Mouse (Mus musculus): ENCODE data around the gene Usp38. TPM values are rescaled to one million over a fixed set of nuclear protein-coding genes. Genes with fewer than 3 reads are reported as not detected.

The Usp38 gene
- total RNA-seq, 2 experiments from 2014 or later = 22.7 to 22.8 TPM

- DNase-seq (ENCODE audit: low spot score in 2 of 2) = no peak
- intact Hi-C loops (cut with DNase I) = no loop called here
Observed at GRCm38 (mm10) chr8:80969423-80969822, 45.3 kb downstream of the Usp38 start.

GRCm38 (mm10) chr8:80963095-80963494, 51.6 kb downstream of the Usp38 start:
- DNase-seq (ENCODE audit: low spot score in 2 of 2) = no peak
- intact Hi-C loops (cut with DNase I) = no loop called here

- intact Hi-C loops (cut with DNase I) = no loop called here
- no peak for DNase-seq (ENCODE audit: low spot score in 2 of 2)
Observed at GRCm38 (mm10) chr8:80962592-80962983, 52.1 kb downstream of the Usp38 start.

GRCm38 (mm10) chr8:80961937-80962591, 52.7 kb downstream of the Usp38 start:
- intact Hi-C loops (cut with DNase I) = no loop called here
- peak in 1 of 2 experiments; percentile 22 for DNase-seq (ENCODE audit: low spot score in 2 of 2)

GRCm38 (mm10) chr8:80961070-80961609, 53.6 kb downstream of the Usp38 start:
- DNase-seq (ENCODE audit: low spot score in 2 of 2) = no peak
- intact Hi-C loops (cut with DNase I) = no loop called here

GRCm38 (mm10) chr8:80959588-80960268, 55.0 kb downstream of the Usp38 start:
- no peak for DNase-seq (ENCODE audit: low spot score in 2 of 2)
- intact Hi-C loops (cut with DNase I) = no loop called here

GRCm38 (mm10) chr8:80957776-80958175, 57.0 kb downstream of the Usp38 start:
- intact Hi-C loops (cut with DNase I) = no loop called here
- no peak for DNase-seq (ENCODE audit: low spot score in 2 of 2)

GRCm38 (mm10) chr8:80952973-80953372, 61.8 kb downstream of the Usp38 start:
- DNase-seq (ENCODE audit: low spot score in 2 of 2) = no peak
- intact Hi-C loops (cut with DNase I) = no loop called here

- intact Hi-C loops (cut with DNase I) = no loop called here
- peak in 1 of 2 experiments; percentile 3 for DNase-seq (ENCODE audit: low spot score in 2 of 2)
Observed at GRCm38 (mm10) chr8:80952235-80952915, 62.4 kb downstream of the Usp38 start.

- no peak for DNase-seq (ENCODE audit: low spot score in 2 of 2)
- intact Hi-C loops (cut with DNase I) = no loop called here
Observed at GRCm38 (mm10) chr8:80948405-80949183, 66.1 kb downstream of the Usp38 start.

- peak in 1 of 2 experiments; percentile 59 for DNase-seq (ENCODE audit: low spot score in 2 of 2)
- intact Hi-C loops (cut with DNase I) = no loop called here
Observed at GRCm38 (mm10) chr8:80943742-80944141, 71.0 kb downstream of the Usp38 start.

- intact Hi-C loops (cut with DNase I) = no loop called here
- no peak for DNase-seq (ENCODE audit: low spot score in 2 of 2)
Observed at GRCm38 (mm10) chr8:80941621-80942020, 73.1 kb downstream of the Usp38 start.

GRCm38 (mm10) chr8:80937814-80938650, 76.7 kb downstream of the Usp38 start:
- intact Hi-C loops (cut with DNase I) = no loop called here
- no peak for DNase-seq (ENCODE audit: low spot score in 2 of 2)

Other genes with a start within 250 kb of the Usp38 start
- 10 to 100 TPM; 13.6 to 14.1 TPM for gene Gab1, start 134.4 kb downstream of the Usp38 start, total RNA-seq (2021)

Measured in left cerebral cortex, postnatal 25 days (tissue).